ENCODE assay signal across 10 mouse cellular contexts in the genomic region with DNA sequence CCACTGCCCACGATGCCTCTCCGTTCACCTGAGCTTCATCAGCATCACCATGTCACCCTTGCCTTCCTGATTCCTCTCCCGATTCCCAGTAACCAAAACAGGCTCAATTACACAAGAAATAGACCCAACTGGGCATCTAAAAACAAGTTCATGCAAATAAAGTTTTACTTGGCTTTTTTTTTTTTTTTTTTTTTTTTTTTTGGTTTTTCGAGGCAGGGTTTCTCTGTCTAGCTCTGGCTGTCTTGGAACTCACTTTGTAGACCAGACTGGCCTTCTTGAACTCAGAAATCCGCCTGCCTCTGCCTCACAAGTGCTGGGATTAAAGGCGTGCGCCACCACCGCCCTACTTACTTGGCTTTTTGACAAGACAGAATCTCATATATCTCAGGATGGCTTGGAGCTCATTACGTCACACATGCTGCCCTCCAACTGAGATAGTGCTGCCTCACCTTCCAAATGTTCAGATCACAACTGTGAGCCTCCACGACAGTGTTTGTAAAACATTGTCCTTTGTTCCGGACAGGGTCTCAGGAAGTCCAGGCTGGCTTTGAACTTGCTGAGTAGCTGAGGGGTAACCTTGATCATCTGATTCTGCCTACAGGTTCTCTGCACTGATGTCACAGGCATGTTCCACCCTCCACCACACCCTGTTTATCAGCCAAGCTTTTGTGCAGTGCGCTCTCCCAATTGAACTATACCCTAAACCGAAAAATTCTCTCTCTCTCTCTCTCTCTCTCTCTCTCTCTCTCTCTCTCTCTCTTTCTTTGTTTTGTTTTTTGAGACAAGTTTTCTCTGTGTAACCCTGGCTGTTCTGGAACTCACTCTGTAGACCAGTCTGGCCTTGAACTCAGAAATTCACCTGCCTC. TPM values are rescaled to one million over a fixed set of nuclear protein-coding genes. Genes with fewer than 3 reads are reported as not detected.
DNase-seq lines count a peak whose midpoint lies in the region; ATAC-seq and TF ChIP-seq lines count a peak whose summit lies in the region.
"Had no signal": no experiment of that assay in that cellular context is flagged by ENCODE, and none has a peak within 500 bp of the region (broad histone marks: within the 10 kb centered on the region; RNA-seq: fewer than 3 reads in every experiment).

No protein-coding gene starts in this region.

- peak overlapping the region; percentile 67; the same call in 1 of the 2 replicates for H3K4me2 ChIP-seq in kidney, postnatal 0 days (ENCODE audit: low read length)
- H3K4me2 ChIP-seq in embryonic facial prominence, embryonic 15.5 days (replicated peaks): peak overlapping the region; percentile 66; the same call in 1 of the 2 replicates
- H3K4me2 ChIP-seq in intestine, embryonic 16.5 days (ENCODE audit: low read depth, low read length): peak overlapping the region; percentile 86; the same call in 1 of the 2 replicates
- peak overlapping the region; percentile 80 for H3K4me2 ChIP-seq in neural tube, embryonic 12.5 days (replicated peaks)

- H3K4me3 ChIP-seq in kidney, postnatal 0 days (replicated peaks; ENCODE audit: low read depth, low read length): peak overlapping the region; percentile 33; the same call in 1 of the 2 replicates
- peak overlapping the region; percentile 38; the same call in 1 of the 2 replicates for H3K4me3 ChIP-seq in embryonic facial prominence, embryonic 15.5 days (replicated peaks)
- H3K4me3 ChIP-seq in intestine, embryonic 16.5 days (ENCODE audit: low read length): peak overlapping the region; percentile 53; the same call in 1 of the 2 replicates
- H3K4me3 ChIP-seq in neural tube, embryonic 12.5 days: no peak overlapping the region; the same call in 1 of the 2 replicates

- ATAC-seq in kidney, postnatal 0 days (replicated peaks; ENCODE audit: low FRiP score, low read depth): no peak
- no peak for ATAC-seq in embryonic facial prominence, embryonic 15.5 days (ENCODE audit: insufficient number of reproducible peaks, low FRiP score, low TSS enrichment, low read depth)
- ATAC-seq in intestine, embryonic 16.5 days: no peak
- ATAC-seq in neural tube, embryonic 12.5 days (ENCODE audit: low FRiP score, low read depth): no peak
- no peak for ATAC-seq in erythroid progenitor cell, adult 5-6 weeks (replicated peaks; ENCODE audit: low FRiP score, poor library complexity, severe bottlenecking)

- no peaks in the 10 kb centered on the region for H3K9me3 ChIP-seq in kidney, postnatal 0 days (replicated peaks; ENCODE audit: low read length)
- no peaks in the 10 kb centered on the region for H3K9me3 ChIP-seq in embryonic facial prominence, embryonic 15.5 days (replicated peaks)
- H3K9me3 ChIP-seq in intestine, embryonic 16.5 days (ENCODE audit: control insufficient read depth, low read length): no peaks in the 10 kb centered on the region
- H3K9me3 ChIP-seq in neural tube, embryonic 12.5 days: no peaks in the 10 kb centered on the region

- peaks cover 5% of the 10 kb centered on the region; the same call in 1 of the 2 replicates for H3K4me1 ChIP-seq in kidney, postnatal 0 days (replicated peaks; ENCODE audit: insufficient read depth, low read length)
- H3K4me1 ChIP-seq in embryonic facial prominence, embryonic 15.5 days: peaks cover 14% of the 10 kb centered on the region
- H3K4me1 ChIP-seq in intestine, embryonic 16.5 days (ENCODE audit: control insufficient read depth, insufficient read depth, low read length): peaks cover 9% of the 10 kb centered on the region; the same call in 1 of the 2 replicates
- H3K4me1 ChIP-seq in neural tube, embryonic 12.5 days: peaks cover 33% of the 10 kb centered on the region

- H3K27ac ChIP-seq in kidney, postnatal 0 days: no peak overlapping the region
- no peak overlapping the region for H3K27ac ChIP-seq in embryonic facial prominence, embryonic 15.5 days (replicated peaks)
- no peak overlapping the region for H3K27ac ChIP-seq in intestine, embryonic 16.5 days (ENCODE audit: low read length)
- H3K27ac ChIP-seq in neural tube, embryonic 12.5 days: no peak overlapping the region

- TF ChIP-seq CTCF in kidney, postnatal 0 days (IDR thresholded peaks at IDR 0.05; ENCODE audit: low read depth): no peak; the same call in 1 of the 2 replicates

- peaks cover 45% of the 10 kb centered on the region for H3K27me3 ChIP-seq in kidney, postnatal 0 days (ENCODE audit: insufficient read depth, low read length)
- peaks cover 64% of the 10 kb centered on the region for H3K27me3 ChIP-seq in embryonic facial prominence, embryonic 15.5 days
- H3K27me3 ChIP-seq in intestine, embryonic 16.5 days (replicated peaks; ENCODE audit: control insufficient read depth, insufficient read depth, low read length): peaks cover 45% of the 10 kb centered on the region
- peaks cover 37% of the 10 kb centered on the region for H3K27me3 ChIP-seq in neural tube, embryonic 12.5 days (replicated peaks)

- DNase-seq in kidney, postnatal 0 days (ENCODE audit: low spot score): no peak
- DNase-seq in kidney, postnatal 4 days: no peak
- no peak for DNase-seq in cerebellum, adult 18-20 months
- no peak for DNase-seq in adrenal gland, postnatal 25 days

- WGBS in kidney, postnatal 0 days: 59% methylated on average over 13 of the region's 13 CpGs
- WGBS in embryonic facial prominence, embryonic 15.5 days: 58% methylated on average over 13 of the region's 13 CpGs
- WGBS in intestine, embryonic 16.5 days: 67% methylated on average over 13 of the region's 13 CpGs
- 68% methylated on average over 13 of the region's 13 CpGs for WGBS in neural tube, embryonic 12.5 days

- H3K9ac ChIP-seq in kidney, postnatal 0 days (ENCODE audit: low read depth, low read length): no peak overlapping the region
- H3K9ac ChIP-seq in embryonic facial prominence, embryonic 15.5 days: no peak overlapping the region
- no peak overlapping the region for H3K9ac ChIP-seq in intestine, embryonic 16.5 days (ENCODE audit: low read depth, low read length)
- H3K9ac ChIP-seq in neural tube, embryonic 12.5 days: no peak overlapping the region; the same call in 1 of the 2 replicates

- H3K36me3 ChIP-seq in kidney, postnatal 0 days (ENCODE audit: insufficient read depth, low read length): no peaks in the 10 kb centered on the region
- H3K36me3 ChIP-seq in embryonic facial prominence, embryonic 15.5 days: no peaks in the 10 kb centered on the region
- no peaks in the 10 kb centered on the region for H3K36me3 ChIP-seq in intestine, embryonic 16.5 days (ENCODE audit: control insufficient read depth, insufficient read depth, low read length)
- no peaks in the 10 kb centered on the region for H3K36me3 ChIP-seq in neural tube, embryonic 12.5 days

RNA-seq across cellular contexts. Expression of gene Mast1, which starts 0.7 kb away (rescaled TPM):
- 0.04 and 0.08 TPM in 2 replicates for polyA plus RNA-seq in kidney, postnatal 0 days (2015; fragmentation: Nextera tagmentation; extraction: Ambion mirVana)
- polyA plus RNA-seq in embryonic facial prominence, embryonic 15.5 days (2015; fragmentation: Nextera tagmentation; extraction: Ambion mirVana): 1.9 and 2.2 TPM in 2 replicates
- 1.2 and 1.6 TPM in 2 replicates for polyA plus RNA-seq in intestine, embryonic 16.5 days (2015; fragmentation: Nextera tagmentation; extraction: Ambion mirVana)
- 43.0 and 44.9 TPM in 2 replicates for polyA plus RNA-seq in neural tube, embryonic 12.5 days (2016; fragmentation: Nextera tagmentation; extraction: Ambion mirVana)
- total RNA-seq in erythroid progenitor cell, adult 5-6 weeks (2015; ENCODE audit: low replicate concordance): not detected in 2 replicates
- total RNA-seq in erythroid progenitor cell, adult 5-6 weeks (2017; ENCODE audit: low replicate concordance): not detected in 2 replicates
- total RNA-seq in adrenal gland, postnatal 25 days (2021): 1.3 and 3.0 TPM in 2 replicates

RNA-seq across cellular contexts. Expression of gene Rtbdn, which starts 8.9 kb away (rescaled TPM):
- 0.09 TPM in 1 of 2 replicates, not detected in the other for polyA plus RNA-seq in kidney, postnatal 0 days (2015; fragmentation: Nextera tagmentation; extraction: Ambion mirVana)
- 0.27 TPM in 1 of 2 replicates, not detected in the other for polyA plus RNA-seq in embryonic facial prominence, embryonic 15.5 days (2015; fragmentation: Nextera tagmentation; extraction: Ambion mirVana)
- polyA plus RNA-seq in intestine, embryonic 16.5 days (2015; fragmentation: Nextera tagmentation; extraction: Ambion mirVana): 0.18 and 0.24 TPM in 2 replicates
- polyA plus RNA-seq in neural tube, embryonic 12.5 days (2016; fragmentation: Nextera tagmentation; extraction: Ambion mirVana): 0.93 and 1.1 TPM in 2 replicates
- total RNA-seq in erythroid progenitor cell, adult 5-6 weeks (2015; ENCODE audit: low replicate concordance): not detected in 2 replicates
- not detected in 2 replicates for total RNA-seq in erythroid progenitor cell, adult 5-6 weeks (2017; ENCODE audit: low replicate concordance)
- not detected in 2 replicates for total RNA-seq in adrenal gland, postnatal 25 days (2021)
- total RNA-seq: heart, postnatal 36 days; liver, adult 2 months had no signal
- polyA plus RNA-seq: liver, adult 2 months had no signal

RNA-seq across cellular contexts. Expression of gene Dnase2a, which starts 29.5 kb away (rescaled TPM):
- polyA plus RNA-seq in kidney, postnatal 0 days (2015; fragmentation: Nextera tagmentation; extraction: Ambion mirVana): 12.3 and 13.2 TPM in 2 replicates
- 20.0 and 22.4 TPM in 2 replicates for polyA plus RNA-seq in embryonic facial prominence, embryonic 15.5 days (2015; fragmentation: Nextera tagmentation; extraction: Ambion mirVana)
- polyA plus RNA-seq in intestine, embryonic 16.5 days (2015; fragmentation: Nextera tagmentation; extraction: Ambion mirVana): 7.3 and 10.2 TPM in 2 replicates
- polyA plus RNA-seq in neural tube, embryonic 12.5 days (2016; fragmentation: Nextera tagmentation; extraction: Ambion mirVana): 5.2 and 6.5 TPM in 2 replicates
- 32.7 and 33.2 TPM in 2 replicates for total RNA-seq in erythroid progenitor cell, adult 5-6 weeks (2015; ENCODE audit: low replicate concordance)
- total RNA-seq in erythroid progenitor cell, adult 5-6 weeks (2017; ENCODE audit: low replicate concordance): 74.6 and 78.4 TPM in 2 replicates
- total RNA-seq in adrenal gland, postnatal 25 days (2021): 13.6 and 14.6 TPM in 2 replicates

RNA-seq across cellular contexts. Expression of gene Gm49661, which starts 31.4 kb away (rescaled TPM):
- not detected in 2 replicates for polyA plus RNA-seq in kidney, postnatal 0 days (2015; fragmentation: Nextera tagmentation; extraction: Ambion mirVana)
- not detected in 2 replicates for polyA plus RNA-seq in embryonic facial prominence, embryonic 15.5 days (2015; fragmentation: Nextera tagmentation; extraction: Ambion mirVana)
- polyA plus RNA-seq in intestine, embryonic 16.5 days (2015; fragmentation: Nextera tagmentation; extraction: Ambion mirVana): not detected in 2 replicates
- not detected in 2 replicates for polyA plus RNA-seq in neural tube, embryonic 12.5 days (2016; fragmentation: Nextera tagmentation; extraction: Ambion mirVana)
- total RNA-seq in erythroid progenitor cell, adult 5-6 weeks (2015; ENCODE audit: low replicate concordance): not detected in 2 replicates
- total RNA-seq in erythroid progenitor cell, adult 5-6 weeks (2017; ENCODE audit: low replicate concordance): not detected in 2 replicates
- 4.4 TPM in 1 of 2 replicates, not detected in the other for total RNA-seq in adrenal gland, postnatal 25 days (2021)
- total RNA-seq: liver, adult 2 months had no signal

RNA-seq across cellular contexts. Expression of gene Prdx2, which starts 31.5 kb away (rescaled TPM):
- polyA plus RNA-seq in kidney, postnatal 0 days (2015; fragmentation: Nextera tagmentation; extraction: Ambion mirVana): 729 and 747 TPM in 2 replicates
- 705 and 717 TPM in 2 replicates for polyA plus RNA-seq in embryonic facial prominence, embryonic 15.5 days (2015; fragmentation: Nextera tagmentation; extraction: Ambion mirVana)
- 533 and 590 TPM in 2 replicates for polyA plus RNA-seq in intestine, embryonic 16.5 days (2015; fragmentation: Nextera tagmentation; extraction: Ambion mirVana)
- polyA plus RNA-seq in neural tube, embryonic 12.5 days (2016; fragmentation: Nextera tagmentation; extraction: Ambion mirVana): 1,247 and 1,331 TPM in 2 replicates
- 2,168 and 2,598 TPM in 2 replicates for total RNA-seq in erythroid progenitor cell, adult 5-6 weeks (2015; ENCODE audit: low replicate concordance)
- total RNA-seq in erythroid progenitor cell, adult 5-6 weeks (2017; ENCODE audit: low replicate concordance): 2,812 and 2,913 TPM in 2 replicates
- 496 and 624 TPM in 2 replicates for total RNA-seq in adrenal gland, postnatal 25 days (2021)

Comparison
In these comparisons a context has a peak if more than half of its experiments do, and no peak if none do; other contexts are left out.
1. RNA of gene Mast1, which starts 0.7 kb away (polyA plus RNA-seq): 43.0 to 44.9 TPM in neural tube, embryonic 12.5 days; 1.9 to 2.2 TPM in embryonic facial prominence, embryonic 15.5 days, 1.2 to 1.6 TPM in intestine, embryonic 16.5 days and 0.04 to 0.08 TPM in kidney, postnatal 0 days; every median in the first group is over 10 times any median in the second.
2. Peak in every context shown above with its lines, with median percentiles within 50 percentile points of each other: H3K4me2 ChIP-seq.